Mouse (Mus musculus): ENCODE results near the gene Gpkow. TPM values are rescaled to one million over a fixed set of nuclear protein-coding genes. Genes with fewer than 3 reads are reported as not detected.

Gpkow gene
- polyA plus RNA-seq (2014; fragmentation: Nextera tagmentation; extraction: Ambion mirVana): 40.0 and 42.1 TPM in 2 replicates

DNA sequence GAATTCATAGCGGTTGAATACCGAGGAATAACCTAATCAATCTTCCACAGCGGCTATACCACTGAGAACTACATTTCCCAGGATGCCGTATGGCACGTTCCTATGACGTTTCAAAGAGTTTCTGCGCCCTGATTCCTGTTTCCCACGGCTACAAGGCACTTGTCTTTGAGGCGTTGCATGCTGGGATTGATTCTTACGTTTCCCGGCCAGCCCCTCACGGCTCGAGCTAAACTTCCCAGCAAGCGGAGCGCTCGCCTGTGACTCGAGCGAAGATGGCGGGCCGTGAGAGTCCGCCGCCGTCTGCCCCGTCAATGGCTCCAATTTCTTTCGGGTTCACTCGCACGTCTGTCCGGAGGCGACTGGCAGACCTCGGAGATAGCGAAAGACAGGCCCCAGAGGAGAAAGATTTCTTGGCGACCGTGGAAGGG lies at the start of gene Gpkow:
Gpkow (plus strand) TSS at position 178 of the 428 bp plus-strand sequence.
- no peaks in the 10 kb centered on the region for H3K27me3 ChIP-seq (replicated peaks; ENCODE audit: control insufficient read depth, insufficient read depth, low read length)
- peak within 1 kb of the TSS; percentile 61 for H3K9ac ChIP-seq (ENCODE audit: low read depth, low read length)
- H3K4me3 ChIP-seq (ENCODE audit: low read depth, low read length): peak within 1 kb of the TSS; percentile 50
- ATAC-seq (ENCODE audit: low read depth): peak; percentile 96
- no peaks in the 10 kb centered on the region for H3K4me1 ChIP-seq (ENCODE audit: control insufficient read depth, insufficient read depth, low read length)
- H3K9me3 ChIP-seq (ENCODE audit: control insufficient read depth, low read length): no peaks in the 10 kb centered on the region
- 21% methylated on average over 33 of the region's 33 CpGs for WGBS
- H3K36me3 ChIP-seq (ENCODE audit: control insufficient read depth, insufficient read depth, low read length): no peaks in the 10 kb centered on the region
- peak; percentile 97 for DNase-seq (ENCODE audit: low spot score)
- H3K4me2 ChIP-seq (ENCODE audit: low read depth, low read length): peak within 1 kb of the TSS; percentile 52
- no peak within 1 kb of the TSS for H3K27ac ChIP-seq (replicated peaks; ENCODE audit: low read depth, low read length)

GRCm38 (mm10) chrX:7648671-7649304 lies 48.1 kb upstream of the Gpkow start:
- Histone ChIP-seq H3K9me3 (ENCODE audit: control insufficient read depth, low read length) (no peaks in the 10 kb centered on the region), H3K27me3 (replicated peaks; ENCODE audit: control insufficient read depth, insufficient read depth, low read length) (no peaks in the 10 kb centered on the region), H3K4me2 (ENCODE audit: low read depth, low read length) (peak overlapping the region; percentile 63), H3K27ac (replicated peaks; ENCODE audit: low read depth, low read length) (peak overlapping the region; percentile 78), H3K9ac (ENCODE audit: low read depth, low read length) (peak overlapping the region; percentile 68), H3K4me3 (ENCODE audit: low read depth, low read length) (peak overlapping the region; percentile 50), H3K4me1 (ENCODE audit: control insufficient read depth, insufficient read depth, low read length) (no peaks in the 10 kb centered on the region), H3K36me3 (ENCODE audit: control insufficient read depth, insufficient read depth, low read length) (no peaks in the 10 kb centered on the region)
- DNase-seq (ENCODE audit: low spot score): peak; percentile 97
- ATAC-seq (ENCODE audit: low read depth): peak; percentile 98
- 15% methylated on average over 25 of the region's 25 CpGs for WGBS

- Histone ChIP-seq H3K9ac (ENCODE audit: low read depth, low read length) (peak within 1 kb of the TSS; percentile 68), H3K36me3 (ENCODE audit: control insufficient read depth, insufficient read depth, low read length) (no peaks in the 10 kb centered on the region), H3K4me2 (ENCODE audit: low read depth, low read length) (peak within 1 kb of the TSS; percentile 51), H3K9me3 (ENCODE audit: control insufficient read depth, low read length) (no peaks in the 10 kb centered on the region), H3K4me1 (ENCODE audit: control insufficient read depth, insufficient read depth, low read length) (0 out of 2 replicates have a peak, but pooled peaks cover 3% of the 10 kb centered on the region), H3K4me3 (ENCODE audit: low read depth, low read length) (peak within 1 kb of the TSS; percentile 48), H3K27me3 (replicated peaks; ENCODE audit: control insufficient read depth, insufficient read depth, low read length) (no peaks in the 10 kb centered on the region), H3K27ac (replicated peaks; ENCODE audit: low read depth, low read length) (peak within 1 kb of the TSS; percentile 55)
- WGBS: 33% methylated on average over 13 of the region's 26 CpGs
- DNase-seq (ENCODE audit: low spot score) (peak; percentile 41), ATAC-seq (ENCODE audit: low read depth) (no peak)
Measured at GRCm38 (mm10) chrX:7657221-7657639, 39.7 kb upstream of the Gpkow start, which contains the start of gene Prickle3. Gene Prickle3 (plus strand): TSS chrX:7657260.

- no peaks in the 10 kb centered on the region for H3K9me3 ChIP-seq (ENCODE audit: control insufficient read depth, low read length)
- no peaks in the 10 kb centered on the region for H3K36me3 ChIP-seq (ENCODE audit: control insufficient read depth, insufficient read depth, low read length)
- peak; percentile 83 for ATAC-seq (ENCODE audit: low read depth)
- no peaks in the 10 kb centered on the region for H3K27me3 ChIP-seq (replicated peaks; ENCODE audit: control insufficient read depth, insufficient read depth, low read length)
- H3K4me1 ChIP-seq (ENCODE audit: control insufficient read depth, insufficient read depth, low read length): 0 out of 2 replicates have a peak, but pooled peaks cover 3% of the 10 kb centered on the region
- 30% methylated on average over 15 of the region's 15 CpGs for WGBS
- peak; percentile 48 for DNase-seq (ENCODE audit: low spot score)
- H3K4me3 ChIP-seq (ENCODE audit: low read depth, low read length): peak overlapping the region; percentile 48
- H3K4me2 ChIP-seq (ENCODE audit: low read depth, low read length): peak overlapping the region; percentile 51
- peak overlapping the region; percentile 68; the same call in 1 of the 2 replicates for H3K9ac ChIP-seq (ENCODE audit: low read depth, low read length)
- H3K27ac ChIP-seq (replicated peaks; ENCODE audit: low read depth, low read length): peak overlapping the region; percentile 55
Measured at GRCm38 (mm10) chrX:7658031-7658784, 38.7 kb upstream of the Gpkow start.

- no peak overlapping the region for H3K9ac ChIP-seq (ENCODE audit: low read depth, low read length)
- no peaks in the 10 kb centered on the region for H3K27me3 ChIP-seq (replicated peaks; ENCODE audit: control insufficient read depth, insufficient read depth, low read length)
- no peak overlapping the region; the same call in 1 of the 2 replicates for H3K27ac ChIP-seq (replicated peaks; ENCODE audit: low read depth, low read length)
- H3K9me3 ChIP-seq (ENCODE audit: control insufficient read depth, low read length): no peaks in the 10 kb centered on the region
- ATAC-seq (ENCODE audit: low read depth) (no peak), DNase-seq (ENCODE audit: low spot score) (no peak)
- 0 out of 2 replicates have a peak, but pooled peaks cover 3% of the 10 kb centered on the region for H3K4me1 ChIP-seq (ENCODE audit: control insufficient read depth, insufficient read depth, low read length)
- H3K4me2 ChIP-seq (ENCODE audit: low read depth, low read length): peak overlapping the region; percentile 51
- WGBS: 53% methylated on average over 10 of the region's 11 CpGs
- H3K36me3 ChIP-seq (ENCODE audit: control insufficient read depth, insufficient read depth, low read length): no peaks in the 10 kb centered on the region
- H3K4me3 ChIP-seq (ENCODE audit: low read depth, low read length): peak overlapping the region; percentile 48; the same call in 1 of the 2 replicates
Measured at GRCm38 (mm10) chrX:7658785-7659589, 37.9 kb upstream of the Gpkow start.

DNA sequence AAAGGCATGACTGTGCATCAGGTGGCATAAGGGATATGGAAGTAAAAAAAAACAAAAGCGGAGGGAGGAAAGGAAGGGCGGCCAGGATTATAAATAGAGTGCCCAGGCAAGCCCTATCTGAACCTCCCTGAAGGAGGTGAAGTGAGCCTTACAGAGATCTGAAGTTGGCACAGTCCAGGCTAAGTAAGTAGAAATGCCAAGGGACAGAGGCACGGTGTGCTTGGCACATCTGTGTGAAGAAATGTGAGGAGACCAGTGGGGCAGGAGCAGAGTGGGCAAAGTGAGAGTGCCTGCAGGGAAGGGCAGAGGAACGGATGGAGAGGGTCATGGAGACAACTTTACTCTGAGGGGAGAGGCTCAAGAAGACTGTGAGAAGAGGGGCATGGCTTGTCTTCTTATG lies 35.8 kb upstream of the Gpkow start:
- Histone ChIP-seq H3K4me3 (ENCODE audit: low read depth, low read length) (no peak overlapping the region), H3K4me1 (ENCODE audit: control insufficient read depth, insufficient read depth, low read length) (0 out of 2 replicates have a peak, but pooled peaks cover 3% of the 10 kb centered on the region), H3K9me3 (ENCODE audit: control insufficient read depth, low read length) (no peaks in the 10 kb centered on the region), H3K27me3 (replicated peaks; ENCODE audit: control insufficient read depth, insufficient read depth, low read length) (no peaks in the 10 kb centered on the region), H3K27ac (replicated peaks; ENCODE audit: low read depth, low read length) (no peak overlapping the region), H3K9ac (ENCODE audit: low read depth, low read length) (no peak overlapping the region), H3K4me2 (ENCODE audit: low read depth, low read length) (no peak overlapping the region), H3K36me3 (ENCODE audit: control insufficient read depth, insufficient read depth, low read length) (0 out of 2 replicates have a peak, but pooled peaks cover under 1% of the 10 kb centered on the region)
- no peak for ATAC-seq (ENCODE audit: low read depth)
- 79% methylated on average over 4 of the region's 4 CpGs for WGBS
- no peak for DNase-seq (ENCODE audit: low spot score)

DNA sequence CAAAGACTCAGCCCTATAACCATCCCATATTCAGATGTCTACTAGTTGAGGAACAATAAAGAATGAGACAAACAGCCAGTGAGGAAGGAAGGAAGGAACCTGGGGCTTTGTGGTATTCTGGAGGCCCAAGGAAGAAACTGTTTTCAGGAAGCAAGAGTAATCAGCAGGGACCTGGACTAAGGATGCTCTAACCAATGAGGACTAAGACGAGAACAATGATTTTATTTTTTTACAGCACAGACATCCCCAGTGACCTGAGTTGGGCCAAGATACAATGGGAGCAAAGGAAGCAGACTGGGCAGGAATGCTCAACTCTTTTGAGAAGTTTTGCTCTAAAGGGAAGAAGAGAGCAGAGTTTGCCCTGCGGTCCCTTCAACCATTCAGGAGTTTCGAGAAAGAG lies 34.0 kb upstream of the Gpkow start:
- Histone ChIP-seq H3K27me3 (replicated peaks; ENCODE audit: control insufficient read depth, insufficient read depth, low read length) (no peaks in the 10 kb centered on the region), H3K9ac (ENCODE audit: low read depth, low read length) (no peak overlapping the region), H3K36me3 (ENCODE audit: control insufficient read depth, insufficient read depth, low read length) (peaks cover 11% of the 10 kb centered on the region; the same call in 1 of the 2 replicates), H3K4me1 (ENCODE audit: control insufficient read depth, insufficient read depth, low read length) (0 out of 2 replicates have a peak, but pooled peaks cover 2% of the 10 kb centered on the region), H3K27ac (replicated peaks; ENCODE audit: low read depth, low read length) (no peak overlapping the region), H3K4me3 (ENCODE audit: low read depth, low read length) (no peak overlapping the region), H3K4me2 (ENCODE audit: low read depth, low read length) (no peak overlapping the region), H3K9me3 (ENCODE audit: control insufficient read depth, low read length) (no peaks in the 10 kb centered on the region)
- ATAC-seq (ENCODE audit: low read depth) (no peak), DNase-seq (ENCODE audit: low spot score) (no peak)
- WGBS: 72% methylated on average over 3 of the region's 3 CpGs

GRCm38 (mm10) chrX:7664791-7665190 lies 32.1 kb upstream of the Gpkow start:
- Histone ChIP-seq H3K27me3 (replicated peaks; ENCODE audit: control insufficient read depth, insufficient read depth, low read length) (no peaks in the 10 kb centered on the region), H3K9ac (ENCODE audit: low read depth, low read length) (no peak overlapping the region), H3K36me3 (ENCODE audit: control insufficient read depth, insufficient read depth, low read length) (peaks cover 11% of the 10 kb centered on the region; the same call in 1 of the 2 replicates), H3K27ac (replicated peaks; ENCODE audit: low read depth, low read length) (no peak overlapping the region), H3K4me1 (ENCODE audit: control insufficient read depth, insufficient read depth, low read length) (no peaks in the 10 kb centered on the region), H3K4me3 (ENCODE audit: low read depth, low read length) (no peak overlapping the region), H3K9me3 (ENCODE audit: control insufficient read depth, low read length) (no peaks in the 10 kb centered on the region), H3K4me2 (ENCODE audit: low read depth, low read length) (no peak overlapping the region)
- ATAC-seq (ENCODE audit: low read depth) (no peak), DNase-seq (ENCODE audit: low spot score) (no peak)
- WGBS: 92% methylated on average over 11 of the region's 11 CpGs
